Mouse (Mus musculus) thymus, postnatal 10 days (tissue): ENCODE results near the gene Hcn3.
A peak's percentile ranks its signal among the peaks of the same experiment; 100 is the strongest.

Source experiments
- DNase-seq, 2 experiments: peaks; one replicate each; pipeline ENCODE4 v3.0.0; 2021; ENCODE audit warnings: low spot score in 2 of 2

The Hcn3 gene

DNA sequence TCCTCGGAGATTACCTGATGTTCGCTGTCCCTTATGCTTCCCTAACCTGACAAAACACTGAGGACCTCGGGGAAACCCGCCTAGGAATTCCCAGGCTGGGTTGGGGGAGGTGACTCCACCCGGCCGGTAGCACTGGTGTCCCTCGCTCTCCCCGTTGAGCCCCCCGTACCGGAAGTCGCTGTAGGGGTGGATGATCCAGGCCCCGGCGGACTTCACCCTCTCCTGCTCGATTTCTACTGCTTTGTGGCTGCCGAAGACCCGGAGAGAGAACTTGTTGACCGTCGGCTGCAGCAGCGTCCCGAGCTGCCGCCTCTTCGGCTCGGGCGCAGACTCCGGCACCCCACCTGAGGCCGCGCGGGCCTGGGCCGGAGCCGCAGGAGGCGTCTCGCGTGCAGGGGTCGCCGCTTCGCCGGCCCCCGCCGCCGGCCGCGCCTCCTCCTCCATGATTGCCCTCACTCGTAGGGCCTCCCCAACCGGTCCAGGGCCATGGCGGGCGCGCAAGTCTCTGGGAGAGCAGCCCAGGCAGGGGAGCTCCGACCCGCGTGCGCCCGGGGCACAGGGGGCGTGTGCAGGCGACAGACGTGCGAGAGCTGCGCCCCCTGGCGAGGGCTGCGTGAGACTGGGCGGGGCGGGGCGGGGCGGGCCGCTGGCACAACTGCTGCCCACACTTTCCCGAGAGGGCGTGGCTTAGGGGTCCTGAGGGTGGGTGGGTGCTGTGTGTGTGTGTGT, at the start of gene Hcn3:
Gene Hcn3 (minus strand): TSS at position 581 of the 729 bp plus-strand sequence.
- peak; percentile 65 to 89 for DNase-seq

DNA sequence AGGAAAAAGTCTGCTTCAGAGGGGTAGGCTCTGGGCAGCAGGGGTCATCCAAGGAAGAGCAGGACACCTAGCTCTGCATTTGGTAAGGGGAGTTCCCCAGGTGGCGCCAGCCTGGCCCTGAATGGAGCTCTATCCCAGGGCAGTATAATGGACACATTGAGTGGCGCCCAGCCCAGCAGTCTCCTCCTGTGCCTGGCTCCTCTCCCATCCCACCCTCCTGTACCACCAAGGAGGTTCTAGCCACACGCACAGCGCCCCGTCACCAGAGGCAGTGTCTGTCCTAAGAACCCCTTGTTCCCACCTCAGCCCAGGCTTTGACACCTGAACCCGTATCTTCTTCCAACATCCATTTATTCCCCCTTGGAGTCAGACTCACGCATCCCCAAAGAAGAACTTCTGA, 49.7 kb upstream of the Hcn3 start:
- DNase-seq = no peak

GRCm38 (mm10) chr3:89208736-89209135, 48.7 kb upstream of the Hcn3 start:
- DNase-seq = no peak

DNA sequence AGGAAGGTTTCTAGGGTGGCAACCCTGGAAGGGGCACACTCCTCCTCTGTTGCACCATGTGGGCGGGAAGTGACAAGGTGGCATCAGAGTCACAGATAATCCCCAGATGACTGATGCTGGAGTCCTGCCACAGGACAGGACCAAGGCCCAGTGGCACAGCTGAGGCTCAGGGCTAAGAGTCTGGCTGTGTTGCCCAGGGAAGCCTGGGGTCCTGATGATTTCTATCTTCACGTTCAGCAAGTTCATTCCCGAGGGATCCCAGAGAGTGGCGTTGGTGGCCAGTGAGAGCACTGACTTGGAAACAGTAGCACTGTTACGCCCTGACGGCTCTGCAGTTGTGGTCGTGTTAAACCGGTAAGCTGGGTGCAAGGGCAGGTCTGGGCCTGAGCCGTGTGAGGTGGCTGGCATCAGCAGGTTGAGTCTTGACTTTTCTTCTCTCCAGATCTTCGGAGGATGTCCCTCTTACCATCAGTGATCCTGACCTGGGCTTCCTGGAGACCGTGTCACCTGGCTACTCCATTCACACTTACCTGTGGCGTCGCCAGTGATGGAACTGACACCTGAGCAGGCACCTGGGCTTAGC, 48.2 kb upstream of the Hcn3 start:
- no peak for DNase-seq

- no peak for DNase-seq
Measured at GRCm38 (mm10) chr3:89206695-89207094, 46.7 kb upstream of the Hcn3 start.

- no peak for DNase-seq
Measured at GRCm38 (mm10) chr3:89206079-89206478, 46.1 kb upstream of the Hcn3 start.

DNA sequence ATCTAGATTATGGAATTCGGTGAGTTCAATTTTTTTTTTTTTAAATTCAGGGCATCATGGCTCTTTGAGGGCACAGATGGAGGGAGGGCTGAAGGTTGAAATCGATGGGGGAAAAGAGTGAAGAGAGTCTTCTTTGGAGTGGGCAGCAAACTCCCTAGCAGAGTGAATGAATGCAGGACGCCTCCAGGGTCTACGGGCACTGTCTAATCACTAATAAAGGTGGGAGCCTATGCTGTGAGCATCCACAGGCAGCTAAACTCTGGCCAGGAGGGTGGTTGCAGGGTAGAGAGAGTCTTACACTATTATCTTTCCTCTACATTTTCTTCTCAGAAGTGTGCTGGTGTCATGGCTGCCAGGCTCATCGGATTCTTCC, 43.1 kb upstream of the Hcn3 start:
- DNase-seq = no peak

DNA sequence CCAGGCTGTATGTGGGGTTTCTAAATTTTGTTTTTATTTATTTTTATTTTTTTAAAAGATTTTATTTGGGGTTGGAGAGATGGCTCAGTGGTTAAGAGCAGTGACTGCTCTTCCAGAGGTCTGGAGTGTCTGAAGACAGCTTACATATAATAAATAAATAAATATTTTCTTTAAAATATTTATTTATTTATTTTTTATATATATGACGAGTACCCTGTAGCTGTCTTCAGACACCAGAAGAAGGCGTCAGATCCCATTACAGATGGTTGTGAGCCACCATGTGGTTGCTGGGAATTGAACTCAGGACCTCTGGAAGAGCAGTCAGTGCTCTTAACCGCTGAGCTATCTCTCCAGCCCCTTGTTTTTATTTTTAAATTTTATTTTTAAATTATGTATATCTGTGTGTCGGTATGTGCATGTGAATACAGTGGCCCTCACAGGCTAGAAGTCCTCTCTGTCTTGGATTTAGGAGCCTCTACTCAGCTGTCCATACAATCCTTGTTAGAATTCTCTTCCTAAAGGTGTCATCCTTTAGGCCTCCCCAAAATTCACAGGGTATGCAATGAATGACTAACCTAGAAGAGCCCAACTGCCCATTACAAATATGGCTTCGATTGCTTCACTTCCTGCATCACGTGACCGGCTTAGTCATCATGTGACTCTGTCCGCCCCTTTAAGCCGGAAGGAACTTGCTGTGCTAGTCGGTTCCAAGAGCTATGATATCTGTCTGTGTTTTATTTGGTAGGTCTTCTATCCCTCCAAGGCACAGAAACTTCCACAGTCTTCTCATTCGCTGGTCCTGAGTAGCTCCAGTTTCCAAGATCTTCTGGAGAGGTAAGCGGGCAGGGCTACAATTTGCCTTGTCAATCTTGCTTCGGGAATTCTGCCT, 42.5 kb upstream of the Hcn3 start, which contains the start of gene Gba:
Gene Gba (plus strand): TSS at position 676 of the 889 bp plus-strand sequence.
- DNase-seq = peak; percentile 75 to 86

- DNase-seq = no peak
Measured at GRCm38 (mm10) chr3:89199839-89200238, 39.8 kb upstream of the Hcn3 start.

DNA sequence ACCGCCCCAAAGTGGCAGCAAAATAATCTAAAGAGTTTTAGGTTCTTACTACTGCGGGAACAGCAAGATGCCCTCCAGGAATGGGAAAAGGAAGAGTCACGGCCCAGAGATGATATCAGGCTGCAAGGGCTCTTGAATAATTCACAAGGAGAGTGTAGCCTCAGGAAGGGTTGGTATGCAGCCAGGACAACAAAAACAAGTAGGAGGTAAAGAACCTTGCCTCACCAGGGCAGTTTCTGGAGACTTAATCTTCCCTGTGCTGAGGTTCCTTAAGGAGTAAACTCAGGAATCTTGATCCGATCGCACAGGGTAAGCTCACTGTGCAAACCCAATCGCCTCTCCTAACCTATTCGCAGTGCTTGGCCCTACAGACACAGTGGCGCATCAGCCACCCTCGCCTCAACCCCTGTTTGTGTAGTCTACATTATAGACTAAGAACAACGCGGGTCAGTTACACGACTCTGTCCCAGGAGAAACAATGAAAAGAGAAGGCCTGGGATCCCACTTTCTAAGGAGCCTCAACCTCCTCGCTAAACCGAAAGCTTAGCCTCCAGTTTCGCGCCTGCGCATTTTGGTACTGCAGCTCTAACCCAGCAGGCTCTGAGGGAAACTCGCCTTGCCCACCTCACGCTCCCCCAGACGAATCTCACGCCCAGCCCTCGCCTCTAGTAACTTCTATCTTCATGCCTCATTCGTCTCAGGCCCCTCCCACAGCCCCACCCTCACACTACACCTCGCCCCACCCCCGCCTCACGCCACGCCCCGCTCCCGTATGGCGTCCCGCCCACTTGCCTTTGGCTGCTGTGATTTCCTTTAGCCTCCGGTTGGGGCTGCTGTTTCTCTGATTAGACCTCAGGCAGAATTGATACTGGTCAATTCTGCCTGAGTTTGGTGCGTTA, 36.2 kb upstream of the Hcn3 start:
- DNase-seq = peak; percentile 90 to 91

DNA sequence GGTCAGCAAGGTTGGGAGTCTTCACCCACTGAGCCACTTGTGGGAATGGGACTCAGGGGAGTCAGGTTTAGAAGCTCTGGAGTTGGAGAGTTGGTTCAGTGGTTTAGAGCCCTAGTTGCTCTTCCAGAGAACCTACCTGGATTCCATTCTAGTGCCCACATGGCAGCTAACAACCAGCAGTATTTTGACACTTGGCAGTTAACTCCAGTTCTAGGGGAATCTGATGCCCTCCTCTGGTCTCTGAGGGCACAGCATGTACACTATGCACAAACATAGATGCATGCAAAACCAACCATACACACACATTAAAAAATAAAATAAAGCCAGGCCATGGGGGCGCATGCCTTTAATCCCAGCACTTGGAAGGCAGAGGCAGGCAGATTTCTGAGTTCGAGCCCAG, 33.9 kb upstream of the Hcn3 start:
- DNase-seq = peak; percentile 50 to 61

DNA sequence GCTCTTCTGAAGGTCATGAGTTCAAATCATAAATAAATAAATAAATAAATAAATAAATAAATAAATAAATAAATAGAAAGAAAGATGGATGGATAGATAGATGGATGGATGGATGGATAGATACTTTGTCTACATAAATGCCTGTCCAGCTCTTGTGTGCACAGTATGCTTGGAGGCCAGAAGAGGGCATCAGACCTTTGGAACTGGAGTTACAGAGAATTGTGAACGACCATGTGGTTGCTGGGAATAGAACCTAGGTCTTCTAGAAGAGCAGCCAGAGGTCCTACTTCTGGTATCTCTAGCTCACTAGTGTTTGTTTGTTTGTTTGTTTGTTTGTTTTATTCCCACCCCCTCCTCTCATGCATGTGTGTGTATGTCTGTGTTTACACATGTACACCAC, 33.4 kb upstream of the Hcn3 start:
- DNase-seq = no peak

DNA sequence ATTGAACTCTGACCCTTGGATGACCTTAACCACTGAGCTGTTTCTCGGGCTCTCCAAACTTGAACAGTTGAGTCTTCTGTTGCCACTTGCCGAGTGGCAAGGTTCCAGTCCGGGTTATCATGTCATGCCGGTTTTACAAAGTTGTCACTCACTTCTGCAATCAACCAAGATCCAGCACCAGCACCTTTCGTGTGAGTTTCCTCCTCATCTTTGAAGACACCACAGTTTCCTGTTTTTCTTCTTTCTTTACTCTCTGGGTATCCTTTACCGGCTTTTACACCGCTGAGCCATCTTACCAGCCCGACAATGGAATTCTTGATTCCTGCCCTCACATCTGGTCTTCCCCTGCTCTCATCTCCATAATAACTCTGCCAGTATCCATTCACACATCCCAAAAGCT, 30.4 kb upstream of the Hcn3 start:
- peak; percentile 49 to 53 for DNase-seq

- peak; percentile 52 to 54 for DNase-seq
Measured at GRCm38 (mm10) chr3:89188478-89188875, 28.5 kb upstream of the Hcn3 start.

DNA sequence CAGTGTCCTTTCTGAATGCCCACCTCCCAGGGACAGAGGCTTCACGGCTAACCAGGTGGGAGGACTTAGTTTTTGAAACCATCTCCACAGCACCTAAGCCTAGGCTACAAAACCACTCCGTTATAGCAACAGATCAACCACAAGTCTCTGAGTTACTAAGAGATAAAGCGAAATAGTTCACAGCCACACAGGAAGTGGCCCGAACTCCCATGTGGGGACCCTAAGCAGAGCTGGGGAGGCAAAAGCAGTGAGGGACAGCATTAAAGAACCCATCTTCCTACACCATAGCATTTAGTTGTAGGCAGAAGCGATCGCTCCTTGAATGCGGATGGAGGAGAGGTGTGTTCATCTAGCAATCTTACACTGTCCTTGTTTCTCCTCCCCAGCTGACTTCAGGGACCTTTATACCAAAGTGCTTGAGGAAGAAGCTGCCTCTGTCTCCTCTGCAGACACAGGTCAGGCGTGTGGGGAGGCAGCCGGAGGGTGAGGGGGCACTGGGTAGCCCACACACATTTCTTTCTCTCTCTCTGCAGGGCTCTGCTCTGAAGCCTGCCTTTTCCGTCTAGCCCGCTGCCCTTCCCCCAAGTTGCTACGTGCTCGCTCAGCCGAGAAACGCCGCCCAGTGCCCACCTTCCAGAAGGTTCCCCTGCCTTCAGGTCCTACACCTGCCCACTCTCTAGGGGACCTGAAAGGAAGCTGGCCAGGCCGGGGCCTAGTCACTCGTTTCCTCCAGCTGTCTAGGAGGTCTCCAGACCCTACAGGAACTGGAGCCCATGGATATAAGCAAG, 27.9 kb upstream of the Hcn3 start:
- peak; percentile 54 to 60 for DNase-seq

DNA sequence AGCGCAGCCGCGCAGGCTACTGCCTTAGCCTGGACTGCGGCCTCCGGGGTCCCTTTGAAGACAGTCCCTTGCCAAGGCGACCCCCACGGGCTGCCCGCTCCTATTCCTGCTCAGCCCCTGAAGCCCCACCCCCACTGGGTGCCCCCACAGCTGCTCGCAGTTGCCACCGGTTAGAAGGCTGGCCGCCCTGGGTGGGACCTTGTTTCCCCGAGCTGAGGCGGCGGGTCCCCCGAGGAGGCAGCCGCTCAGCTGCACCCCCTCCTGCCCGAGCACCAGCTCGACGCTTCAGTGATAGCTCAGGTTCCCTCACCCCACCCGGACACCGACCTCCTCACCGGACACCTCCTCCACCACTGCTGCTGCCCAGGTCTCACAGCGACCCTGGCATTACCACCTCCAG, 27.2 kb upstream of the Hcn3 start:
- peak; percentile 82 to 83 for DNase-seq

DNA sequence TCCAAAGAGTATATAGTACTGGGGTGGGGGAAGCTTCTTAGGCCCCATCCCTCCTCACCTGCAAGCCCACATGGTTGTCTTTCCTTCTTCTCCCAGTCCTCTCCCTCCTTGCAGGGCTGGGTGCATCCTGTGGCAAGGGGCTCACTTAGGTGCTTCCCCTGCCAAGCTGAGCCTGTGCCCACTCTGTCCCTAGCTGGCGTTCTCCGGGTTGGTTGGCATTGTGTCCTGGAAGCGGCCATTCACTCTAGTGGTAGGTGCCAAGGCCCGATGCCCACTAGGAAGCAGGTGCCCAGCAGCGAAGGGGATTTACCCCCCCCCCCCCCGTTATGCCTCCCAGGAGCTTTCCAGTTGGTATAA, 23.9 kb upstream of the Hcn3 start:
- no peak for DNase-seq

DNA sequence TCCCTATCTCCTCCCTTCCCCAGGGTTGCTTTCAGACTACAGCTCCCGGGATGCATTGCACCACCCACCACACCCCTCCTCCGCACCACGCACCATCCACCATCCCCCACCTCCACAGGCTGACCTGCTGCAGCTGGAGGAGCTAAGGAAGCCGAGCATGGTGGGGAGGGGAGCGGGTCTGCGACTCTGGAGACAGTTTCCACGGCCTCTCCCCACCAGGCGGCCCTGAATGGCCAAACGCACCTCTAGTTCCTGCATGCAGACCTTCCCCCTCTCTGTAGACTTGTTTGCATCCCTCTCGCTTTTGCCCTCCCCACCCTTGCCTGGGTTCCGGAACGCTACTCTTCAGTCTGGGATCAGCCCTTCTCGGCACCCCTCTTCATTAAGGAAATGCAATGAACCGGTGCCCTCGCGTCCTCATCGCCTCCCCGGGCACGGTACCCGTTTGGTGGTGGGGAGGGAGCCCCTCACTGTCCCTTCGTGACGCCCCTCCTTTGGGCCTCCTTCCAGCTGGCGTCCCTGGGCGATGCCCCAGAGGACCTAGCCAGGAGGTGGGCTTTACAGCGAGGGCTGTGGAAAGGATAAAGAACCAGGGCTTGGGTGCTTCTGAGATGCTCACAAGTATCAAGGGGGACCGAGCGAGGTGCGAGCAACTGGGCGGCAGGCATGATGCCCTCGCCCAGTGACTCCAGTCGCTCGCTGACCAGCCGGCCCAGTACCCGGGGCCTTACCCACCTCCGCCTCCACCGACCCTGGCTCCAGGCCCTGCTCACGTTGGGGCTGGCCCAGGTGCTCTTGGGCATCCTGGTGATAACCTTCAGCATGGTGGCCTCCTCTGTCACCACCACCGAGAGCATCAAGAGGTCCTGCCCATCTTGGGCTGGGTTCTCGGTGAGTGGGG, 23.3 kb upstream of the Hcn3 start, which contains the start of gene Fam189b:
Gene Fam189b (plus strand): TSS at position 86 of the 901 bp plus-strand sequence.
- DNase-seq = peak; percentile 82 to 88

DNA sequence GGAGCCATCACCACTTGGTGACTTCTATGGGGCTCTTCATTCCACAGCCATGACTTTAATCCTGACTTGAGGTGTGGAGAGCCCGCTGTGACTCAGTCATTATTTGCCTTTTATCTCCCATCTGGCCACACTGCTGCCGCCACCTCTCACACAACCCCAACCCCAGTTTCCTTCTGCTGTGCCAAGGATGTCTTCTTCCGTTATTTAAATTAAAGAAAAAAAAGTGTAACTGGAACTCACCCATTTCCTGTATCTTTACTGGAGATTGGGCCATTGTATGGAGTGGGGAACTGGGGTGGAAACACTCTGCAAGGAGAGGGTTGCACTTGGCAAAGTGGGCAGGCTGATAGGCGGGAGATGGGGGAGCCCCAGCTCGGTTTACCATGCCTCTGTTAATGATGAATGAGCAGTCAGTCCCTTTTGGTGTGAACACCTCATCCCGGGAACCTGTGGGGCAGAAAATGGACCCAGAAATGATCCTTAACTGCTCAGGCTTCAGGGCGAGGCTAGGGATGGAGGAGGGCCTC, 22.6 kb upstream of the Hcn3 start:
- no peak for DNase-seq
